Mouse (Mus musculus) stomach, embryonic 16.5 days (tissue): ENCODE results near the gene Fam168a. TPM values are rescaled to one million over a fixed set of nuclear protein-coding genes. Genes with fewer than 3 reads are reported as not detected.

Experiments used
- ATAC-seq: fragments of 200-750 bp; cut with Nextera tagmentation; 2 replicates; pipeline ENCODE4 v1.8.0; 2017; ENCODE audit warnings: moderate number of reproducible peaks, moderate TSS enrichment; ENCODE audit not compliant: insufficient read depth, low FRiP score
- H3K27ac ChIP-seq: fragments of 300-500 bp; sonication (generic); 2 replicates; pipeline ENCODE4 v1.5.1; 2014; ENCODE audit warnings: low read length
- H3K27me3 ChIP-seq: fragments of 300-500 bp; sonication (generic); 2 replicates; pipeline ENCODE4 v1.6.1; 2014; ENCODE audit warnings: low read length, control low read depth, mixed read lengths; ENCODE audit not compliant: control insufficient read depth, insufficient read depth
- H3K36me3 ChIP-seq: fragments of 300-500 bp; sonication (generic); 2 replicates; pipeline ENCODE4 v1.6.1; 2014; ENCODE audit warnings: low read length; ENCODE audit not compliant: control insufficient read depth, insufficient read depth
- H3K4me1 ChIP-seq: fragments of 300-500 bp; sonication (generic); 2 replicates; pipeline ENCODE4 v1.6.1; 2014; ENCODE audit warnings: low read length, control low read depth, mixed read lengths; ENCODE audit not compliant: control insufficient read depth, insufficient read depth
- H3K4me2 ChIP-seq: fragments of 300-500 bp; sonication (generic); 2 replicates; pipeline ENCODE4 v1.6.1; 2014; ENCODE audit warnings: low read depth, low read length, mixed read lengths
- H3K4me3 ChIP-seq: fragments of 300-500 bp; sonication (generic); replicated peaks from 2 replicates; pipeline ENCODE4 v1.5.1; 2014; ENCODE audit warnings: mild to moderate bottlenecking, low read length
- H3K9ac ChIP-seq: fragments of 300-500 bp; sonication (generic); 2 replicates; pipeline ENCODE4 v1.6.1; 2014; ENCODE audit warnings: low read length
- H3K9me3 ChIP-seq: fragments of 300-500 bp; sonication (generic); replicated peaks from 2 replicates; pipeline ENCODE4 v1.6.1; 2016; ENCODE audit warnings: low read length, control low read depth; ENCODE audit not compliant: control insufficient read depth
- WGBS: fragments of 180-500 bp; shearing (Covaris S2); extraction: QIAGEN DNeasy Blood & Tissue Kit; methylation state at CpG from one replicate; pipeline ENCODE4 v1.1.7; 2014; 5-methylcytosine and 5-hydroxymethylcytosine counted together
- polyA plus RNA-seq: library from polyadenylated mRNA; unstranded; fragments of >200 nt; fragmentation: Nextera tagmentation; extraction: Ambion mirVana; gene quantifications from 2 replicates; pipeline ENCODE4 v1.2.1, GENCODE M21; 2015

The Fam168a gene
- polyA plus RNA-seq, 1 experiment from 2014 or later: 35.7 TPM

DNA sequence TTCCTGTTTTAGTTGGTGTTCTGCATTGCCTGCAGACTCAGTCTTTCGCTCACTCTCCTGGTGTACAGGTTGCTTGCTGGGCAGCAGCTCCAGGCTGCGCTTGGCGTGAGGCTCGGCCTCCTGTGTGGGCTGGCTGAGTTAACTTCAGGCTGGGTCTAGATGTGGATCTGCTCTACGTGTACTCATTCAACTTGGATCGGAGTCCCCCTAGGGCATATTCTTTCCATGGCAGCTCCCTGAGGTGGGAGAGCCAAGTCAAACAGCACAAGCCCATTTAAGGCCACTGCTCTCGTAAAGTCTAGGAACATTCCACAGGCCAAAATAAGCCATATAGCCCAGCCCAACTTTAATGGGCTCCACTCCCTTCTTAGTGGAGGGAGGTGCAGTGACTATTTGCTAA, 18.0 kb upstream of the Fam168a start:
- H3K27ac ChIP-seq: no peak overlapping the region
- 0 out of 2 replicates have a peak, but pooled peaks have one; percentile 33 for ATAC-seq
- WGBS: 77% methylated on average over 7 of the region's 7 CpGs

DNA sequence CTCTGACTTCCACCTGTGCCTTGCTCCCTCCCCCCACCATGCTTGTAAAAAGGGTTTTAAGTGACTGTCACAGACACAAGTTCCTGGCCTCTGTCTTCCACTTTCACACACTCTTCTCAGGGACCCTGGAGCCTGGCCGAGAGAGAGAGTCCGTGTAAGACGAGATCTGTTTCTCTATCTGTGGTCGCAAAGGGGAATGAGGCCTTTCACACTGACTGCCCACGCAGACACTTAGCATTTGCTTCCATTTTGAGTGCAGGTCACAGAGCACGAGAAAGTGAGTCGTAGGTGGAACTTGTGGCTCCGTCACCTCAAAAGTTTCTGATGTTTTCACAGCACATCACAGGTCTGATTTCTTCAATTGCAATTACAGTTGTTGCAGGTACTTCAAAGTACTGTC, 13.2 kb upstream of the Fam168a start:
- no peaks in the 10 kb centered on the region for H3K27me3 ChIP-seq
- no peaks in the 10 kb centered on the region for H3K36me3 ChIP-seq
- H3K4me1 ChIP-seq: no peaks in the 10 kb centered on the region
- H3K4me2 ChIP-seq: no peak overlapping the region
- WGBS: 73% methylated on average over 8 of the region's 8 CpGs
- H3K27ac ChIP-seq: no peak overlapping the region
- no peak overlapping the region for H3K4me3 ChIP-seq
- no peaks in the 10 kb centered on the region for H3K9me3 ChIP-seq
- no peak overlapping the region for H3K9ac ChIP-seq
- no peak for ATAC-seq

More for the DNA sequence above, 18.0 kb upstream of the Fam168a start:
- Histone ChIP-seq H3K36me3 (no peaks in the 10 kb centered on the region), H3K4me2 (no peak overlapping the region), H3K9ac (no peak overlapping the region), H3K27me3 (no peaks in the 10 kb centered on the region), H3K9me3 (0 out of 2 replicates have a peak, but pooled peaks cover 3% of the 10 kb centered on the region), H3K4me3 (no peak overlapping the region), H3K4me1 (no peaks in the 10 kb centered on the region)

DNA sequence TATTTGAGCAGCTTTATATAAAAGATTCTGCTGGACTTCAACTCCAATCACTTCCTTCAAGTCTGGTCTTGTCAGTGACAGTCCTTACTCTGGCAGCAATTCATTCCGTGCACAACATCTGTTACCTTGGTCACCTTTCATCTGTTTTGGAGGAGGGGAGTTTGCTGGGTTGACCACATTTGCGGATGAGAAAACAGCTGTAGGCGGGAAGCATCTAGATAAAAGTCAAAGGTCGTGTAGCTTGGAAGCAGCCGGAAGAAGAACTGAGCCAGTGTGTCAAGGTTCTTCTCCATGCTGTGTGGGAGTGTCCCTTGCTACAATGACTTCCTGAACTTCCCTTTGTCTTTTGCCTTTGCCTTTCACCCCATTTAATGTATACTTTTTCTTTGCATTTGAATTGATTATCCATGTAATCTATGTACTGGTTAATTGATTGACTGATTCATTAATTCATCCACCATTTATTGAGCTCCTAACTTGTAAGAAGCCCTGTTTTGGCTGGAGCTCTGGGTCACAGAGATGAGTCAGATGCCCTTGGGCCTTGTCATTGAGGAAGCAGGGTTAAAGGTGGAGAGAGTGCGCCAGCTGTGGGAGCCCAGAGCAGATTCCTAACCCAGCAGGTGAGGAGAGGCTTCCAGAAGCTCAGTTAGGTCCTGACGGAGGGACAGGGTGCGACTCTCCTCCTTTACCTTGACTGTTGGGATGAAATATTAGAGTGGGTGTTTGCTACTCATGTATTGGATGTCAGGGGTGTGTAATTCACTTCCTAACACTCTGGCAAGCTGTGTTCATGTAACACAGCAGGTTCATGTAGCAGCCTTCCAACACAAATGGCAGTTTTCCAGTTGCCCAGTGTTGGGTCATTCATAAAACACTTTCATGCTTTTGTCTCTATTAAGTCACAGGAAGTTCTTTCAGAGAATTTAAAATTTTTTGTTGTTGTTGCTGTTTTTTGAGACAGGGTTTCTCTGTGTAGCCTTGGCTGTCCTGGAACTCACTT, 6.4 kb upstream of the Fam168a start:
- Histone ChIP-seq H3K4me1 (no peaks in the 10 kb centered on the region), H3K27me3 (no peaks in the 10 kb centered on the region), H3K9me3 (no peaks in the 10 kb centered on the region), H3K4me2 (no peak overlapping the region), H3K36me3 (no peaks in the 10 kb centered on the region), H3K9ac (no peak overlapping the region), H3K4me3 (no peak overlapping the region), H3K27ac (no peak overlapping the region)
- 52% methylated on average over 8 of the region's 8 CpGs for WGBS
- ATAC-seq: no peak

DNA sequence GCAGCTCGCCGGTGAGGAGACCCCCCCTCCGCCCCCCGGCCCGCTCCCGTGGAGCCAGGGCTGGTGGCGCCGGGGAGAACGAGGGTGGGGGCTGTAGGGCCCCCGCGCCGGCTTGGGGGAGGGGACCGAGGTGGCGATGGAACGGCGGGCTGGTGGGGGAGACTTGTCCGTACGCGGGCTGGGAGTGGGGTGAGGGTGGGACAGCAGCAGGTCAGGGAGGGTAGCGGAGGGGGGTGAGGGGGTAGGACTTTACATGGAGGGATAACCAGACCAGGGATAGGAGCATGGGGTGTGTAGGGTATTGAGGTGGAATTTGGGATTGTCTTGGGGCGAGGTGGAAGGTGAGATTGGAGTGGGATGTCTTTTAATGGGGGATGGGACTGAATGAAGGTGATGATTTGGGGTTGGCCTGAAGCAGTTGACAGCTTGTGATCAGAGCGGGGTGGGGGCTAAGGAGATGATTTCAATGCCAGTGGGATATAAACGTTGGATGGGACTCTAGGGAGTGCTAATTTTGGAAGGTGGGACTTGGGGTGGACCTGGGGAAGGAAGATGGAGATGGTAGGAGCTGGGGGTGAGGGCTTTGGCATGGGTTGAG, 547 bp downstream of the Fam168a start:
- peak; percentile 20; the same call in 1 of the 2 replicates for ATAC-seq
- 1% methylated on average over 23 of the region's 23 CpGs for WGBS

DNA sequence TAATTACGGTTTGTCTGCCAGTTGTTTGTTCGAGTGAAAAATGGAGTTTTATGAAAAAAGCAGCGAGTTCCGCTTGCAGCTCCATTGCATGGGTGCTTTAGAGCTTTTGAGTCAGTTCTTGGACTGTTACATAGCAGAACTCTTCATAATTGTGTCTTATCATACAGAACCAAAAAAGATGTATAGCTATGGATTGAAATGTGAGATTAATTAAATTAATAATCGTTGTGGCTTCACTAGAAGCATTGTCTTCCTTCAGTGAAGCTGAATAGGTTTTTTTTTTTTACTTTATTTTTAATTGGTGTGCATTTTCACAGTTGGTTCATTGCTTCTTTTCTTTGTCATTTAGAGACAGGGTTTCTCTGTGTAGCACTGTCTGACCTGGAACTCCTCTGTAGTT, 12.3 kb downstream of the Fam168a start:
- Histone ChIP-seq H3K4me2 (no peak overlapping the region), H3K4me1 (0 out of 2 replicates have a peak, but pooled peaks cover 4% of the 10 kb centered on the region), H3K36me3 (no peaks in the 10 kb centered on the region), H3K27ac (no peak overlapping the region), H3K9ac (no peak overlapping the region), H3K9me3 (no peaks in the 10 kb centered on the region), H3K27me3 (no peaks in the 10 kb centered on the region), H3K4me3 (no peak overlapping the region)
- WGBS: 91% methylated on average over 5 of the region's 5 CpGs
- ATAC-seq: no peak

More for the DNA sequence above, 547 bp downstream of the Fam168a start:
- H3K27me3 ChIP-seq: no peaks in the 10 kb centered on the region
- peak overlapping the region; percentile 89 for H3K4me2 ChIP-seq
- no peaks in the 10 kb centered on the region for H3K9me3 ChIP-seq
- H3K27ac ChIP-seq: peak overlapping the region; percentile 98
- no peaks in the 10 kb centered on the region for H3K36me3 ChIP-seq
- peaks cover 6% of the 10 kb centered on the region for H3K4me1 ChIP-seq
- peak overlapping the region; percentile 99 for H3K9ac ChIP-seq
- peak overlapping the region; percentile 95 for H3K4me3 ChIP-seq

DNA sequence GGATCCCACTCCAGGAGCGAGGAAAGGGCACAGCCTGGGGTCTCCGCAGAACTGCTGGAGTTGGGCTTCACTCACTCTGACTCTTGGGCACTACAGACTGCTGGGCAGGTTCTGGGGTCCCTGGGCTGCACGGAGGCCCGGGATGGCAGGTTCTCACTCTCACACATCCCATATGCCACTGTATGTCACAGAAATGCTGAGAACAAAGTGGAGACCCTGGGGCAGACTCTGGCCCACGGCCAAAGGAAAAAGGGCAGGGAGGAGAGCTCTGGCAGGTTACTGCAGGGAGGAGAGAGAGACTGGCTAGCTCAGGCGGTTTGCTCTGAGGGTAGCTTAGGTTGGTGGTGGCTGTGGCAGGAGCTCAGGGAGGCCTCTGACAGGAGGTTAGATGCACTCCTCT, 15.8 kb downstream of the Fam168a start:
- Histone ChIP-seq H3K27ac (no peak overlapping the region), H3K9me3 (no peaks in the 10 kb centered on the region), H3K9ac (no peak overlapping the region), H3K4me3 (no peak overlapping the region), H3K4me2 (no peak overlapping the region), H3K36me3 (no peaks in the 10 kb centered on the region), H3K4me1 (0 out of 2 replicates have a peak, but pooled peaks cover 4% of the 10 kb centered on the region), H3K27me3 (no peaks in the 10 kb centered on the region)
- ATAC-seq: no peak
- WGBS: 80% methylated on average over 6 of the region's 6 CpGs

DNA sequence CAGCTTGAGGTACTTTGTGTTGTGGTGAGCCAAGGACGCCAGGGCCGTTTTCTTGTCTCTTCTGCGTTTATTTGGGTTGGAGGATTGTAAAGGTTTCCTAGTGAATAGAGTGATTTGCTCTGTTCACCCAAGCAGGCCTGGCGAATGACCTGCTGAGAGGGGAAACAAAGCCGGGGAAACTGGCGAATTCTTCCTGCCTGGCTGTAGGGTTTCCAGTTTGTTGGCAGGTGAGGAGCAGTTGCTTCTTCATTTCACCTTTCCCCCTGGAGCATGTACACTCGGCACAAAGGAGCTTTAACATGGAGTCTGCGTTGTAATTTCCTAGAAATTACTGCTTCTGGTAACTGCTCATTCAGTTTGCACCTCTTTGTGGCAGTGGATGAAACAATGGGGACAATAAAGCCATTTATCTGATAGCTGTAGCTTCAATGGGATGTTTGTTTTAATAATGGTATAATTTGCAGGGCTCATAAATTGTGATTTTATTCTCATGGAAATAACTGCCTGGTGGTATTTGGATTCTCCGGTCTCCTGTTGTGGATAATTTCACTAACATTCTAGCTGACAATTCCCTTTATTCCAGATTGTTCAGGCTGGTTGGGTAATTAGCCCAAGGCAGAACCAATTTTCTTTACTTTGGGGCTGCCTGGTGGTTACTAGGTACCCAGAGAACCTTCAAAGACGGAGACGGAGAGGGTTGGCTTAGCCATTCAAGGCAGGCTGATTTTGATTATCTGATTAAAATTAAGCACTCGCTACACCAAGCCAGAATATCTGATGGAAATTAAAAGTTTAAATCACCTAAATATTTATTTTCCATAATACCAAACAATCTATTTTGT, 17.2 kb downstream of the Fam168a start:
- H3K27me3 ChIP-seq: no peaks in the 10 kb centered on the region
- no peaks in the 10 kb centered on the region for H3K36me3 ChIP-seq
- H3K9me3 ChIP-seq: no peaks in the 10 kb centered on the region
- no peak overlapping the region for H3K9ac ChIP-seq
- WGBS: 62% methylated on average over 12 of the region's 12 CpGs
- 0 out of 2 replicates have a peak, but pooled peaks cover 4% of the 10 kb centered on the region for H3K4me1 ChIP-seq
- H3K4me2 ChIP-seq: no peak overlapping the region
- H3K27ac ChIP-seq: no peak overlapping the region
- ATAC-seq: no peak
- no peak overlapping the region for H3K4me3 ChIP-seq

DNA sequence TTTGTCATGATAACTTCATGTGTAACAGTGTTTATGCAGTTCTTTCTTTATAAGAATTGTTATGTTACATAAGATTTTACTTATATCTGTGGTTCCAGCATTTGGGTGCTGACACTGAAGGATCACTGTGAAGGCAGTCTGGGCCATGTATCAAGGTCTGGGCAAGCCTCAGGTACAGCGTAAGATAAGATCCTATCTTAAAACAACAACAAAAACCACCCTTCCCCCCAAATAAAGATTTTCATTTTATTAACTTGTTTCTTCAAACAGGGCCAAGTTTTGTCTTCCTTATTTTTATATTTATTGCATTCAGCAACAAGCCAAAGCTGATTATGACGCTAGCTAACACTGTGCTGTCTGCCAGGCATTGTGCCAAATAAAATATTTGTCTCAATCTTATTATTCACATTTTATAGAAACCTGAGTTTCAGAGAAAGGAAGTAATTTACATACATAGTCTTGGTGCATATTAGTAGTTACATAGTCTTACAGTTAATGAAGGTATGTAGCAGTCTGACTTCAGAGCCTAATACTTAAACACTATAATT, 21.2 kb downstream of the Fam168a start:
- no peak for ATAC-seq
- H3K9me3 ChIP-seq: no peaks in the 10 kb centered on the region
- H3K4me1 ChIP-seq: peaks cover 4% of the 10 kb centered on the region
- WGBS: 69% methylated on average over 2 of the region's 2 CpGs
- no peak overlapping the region for H3K27ac ChIP-seq
- no peak overlapping the region for H3K4me2 ChIP-seq
- no peak overlapping the region for H3K4me3 ChIP-seq
- H3K9ac ChIP-seq: no peak overlapping the region
- no peaks in the 10 kb centered on the region for H3K27me3 ChIP-seq
- no peaks in the 10 kb centered on the region for H3K36me3 ChIP-seq
